Mouse (Mus musculus): ENCODE results near the gene Kctd8. TPM values are rescaled to one million over a fixed set of nuclear protein-coding genes. Genes with fewer than 3 reads are reported as not detected.
"Not testable (repeated sequence)": the region's sequence is repeated elsewhere in the genome, so short reads cannot be mapped to it uniquely, and the experiment has no call there.

The Kctd8 gene
- polyA plus RNA-seq, 1 experiment from 2014 or later = 3.2 TPM

DNA sequence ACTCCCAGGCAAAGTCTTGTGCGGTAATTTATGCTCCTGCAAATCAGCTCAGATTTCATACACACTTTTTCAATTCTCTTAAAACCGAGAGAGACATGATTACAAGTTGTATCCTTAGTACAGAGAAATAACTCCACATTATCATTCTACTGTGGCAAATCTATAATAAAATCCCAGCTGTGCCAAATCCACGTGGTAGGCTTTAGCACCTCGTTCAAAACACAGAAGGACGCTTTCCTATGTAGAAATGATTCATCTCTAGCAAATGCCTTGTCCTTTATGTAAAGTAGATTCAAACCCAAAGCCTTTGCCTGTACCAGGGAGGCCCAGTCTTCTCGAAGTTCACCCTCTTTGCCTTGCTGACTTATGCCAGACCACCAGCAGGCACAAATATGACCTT lies 57.1 kb downstream of the Kctd8 start:
- 74% methylated on average over 6 of the region's 6 CpGs for WGBS
- no peaks in the 10 kb centered on the region for H3K4me1 ChIP-seq
- no peak for ATAC-seq (ENCODE audit: insufficient read depth, low FRiP score, low read depth)
- no peak overlapping the region for H3K4me3 ChIP-seq (replicated peaks)
- H3K4me2 ChIP-seq = no peak overlapping the region
- H3K9ac ChIP-seq = no peak overlapping the region
- H3K36me3 ChIP-seq = no peaks in the 10 kb centered on the region
- no peaks in the 10 kb centered on the region for H3K27me3 ChIP-seq (replicated peaks)
- H3K9me3 ChIP-seq = no peaks in the 10 kb centered on the region
- H3K27ac ChIP-seq = no peak overlapping the region

DNA sequence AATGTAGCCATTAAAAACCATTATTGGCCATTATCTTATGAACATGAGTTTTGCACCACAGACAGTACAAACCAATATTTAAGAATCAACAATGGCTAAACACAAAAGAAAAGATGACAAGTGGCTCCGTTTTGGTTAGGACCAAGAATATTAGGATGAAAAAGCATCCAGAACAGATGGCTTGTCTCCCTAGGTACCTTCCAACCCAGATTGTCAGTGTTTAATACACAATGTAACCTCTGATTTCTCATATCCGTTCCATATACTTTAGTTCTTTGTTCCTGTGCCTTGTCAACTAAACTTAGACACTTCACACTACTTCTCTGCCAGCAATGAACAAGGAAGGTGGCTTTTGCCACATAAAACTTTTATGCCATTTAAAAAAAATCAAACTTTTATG lies 89.1 kb downstream of the Kctd8 start:
- 66% methylated on average over 2 of the region's 2 CpGs for WGBS
- no peak overlapping the region for H3K9ac ChIP-seq
- no peak for ATAC-seq (ENCODE audit: insufficient read depth, low FRiP score, low read depth)
- H3K27ac ChIP-seq = no peak overlapping the region
- no peak overlapping the region for H3K4me3 ChIP-seq (replicated peaks)
- no peak overlapping the region for H3K4me2 ChIP-seq
- H3K36me3 ChIP-seq = no peaks in the 10 kb centered on the region
- no peaks in the 10 kb centered on the region for H3K4me1 ChIP-seq
- H3K27me3 ChIP-seq (replicated peaks) = no peaks in the 10 kb centered on the region
- H3K9me3 ChIP-seq = no peaks in the 10 kb centered on the region

DNA sequence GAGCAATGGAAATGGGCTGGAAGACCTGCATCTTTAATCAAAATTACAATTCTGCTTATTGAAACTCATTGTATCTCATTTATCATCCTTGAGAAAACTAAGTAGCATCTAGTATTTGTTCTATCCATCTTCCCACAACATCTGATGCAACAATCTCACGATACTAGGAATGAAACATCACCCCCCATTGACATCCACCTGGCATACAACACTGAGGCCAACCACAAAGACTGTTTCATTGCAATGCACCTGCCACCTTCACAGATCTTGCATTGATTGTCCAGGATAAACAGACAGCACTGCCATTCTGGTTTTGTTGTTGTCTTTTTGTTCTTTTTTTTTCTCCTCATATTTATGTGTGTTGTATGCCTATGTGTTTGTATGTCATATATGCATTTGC lies 99.5 kb downstream of the Kctd8 start:
- Histone ChIP-seq H3K4me1 (no peaks in the 10 kb centered on the region), H3K9ac (no peak overlapping the region), H3K36me3 (no peaks in the 10 kb centered on the region), H3K27me3 (replicated peaks) (no peaks in the 10 kb centered on the region), H3K27ac (no peak overlapping the region), H3K4me2 (no peak overlapping the region), H3K4me3 (replicated peaks) (no peak overlapping the region), H3K9me3 (no peaks in the 10 kb centered on the region)
- no peak for ATAC-seq (ENCODE audit: insufficient read depth, low FRiP score, low read depth)
- 74% methylated on average over 1 of the region's 1 CpGs for WGBS

- H3K4me1 ChIP-seq = no peaks in the 10 kb centered on the region
- WGBS = 66% methylated on average over 4 of the region's 4 CpGs
- H3K4me3 ChIP-seq (replicated peaks) = no peak overlapping the region
- no peaks in the 10 kb centered on the region for H3K9me3 ChIP-seq
- H3K27me3 ChIP-seq (replicated peaks) = no peaks in the 10 kb centered on the region
- ATAC-seq (ENCODE audit: insufficient read depth, low FRiP score, low read depth) = no peak
- H3K36me3 ChIP-seq = no peaks in the 10 kb centered on the region
- no peak overlapping the region for H3K9ac ChIP-seq
- H3K27ac ChIP-seq = no peak overlapping the region
- H3K4me2 ChIP-seq = no peak overlapping the region
These were observed 107.9 kb downstream of the Kctd8 start for GRCm38 (mm10) chr5:69233560-69233959.

DNA sequence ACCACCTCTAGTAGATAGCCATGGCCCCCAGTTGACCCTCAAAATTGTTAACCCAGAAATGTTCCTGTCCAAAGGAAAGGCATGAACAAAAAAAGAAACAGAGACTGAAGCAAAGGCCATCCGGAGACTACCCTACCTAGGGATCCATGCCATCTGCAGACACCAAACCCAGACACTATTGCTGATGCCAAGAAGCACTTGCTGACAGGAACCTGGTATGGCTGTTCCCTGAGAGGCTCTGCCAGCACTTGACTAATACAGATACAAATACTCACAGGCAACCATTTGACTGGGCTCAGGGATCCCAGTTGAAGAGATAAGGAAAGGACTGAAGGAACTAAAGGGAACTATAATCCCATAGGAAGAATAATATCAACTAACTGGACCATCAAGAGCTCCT lies 109.8 kb downstream of the Kctd8 start:
- not testable (repeated sequence) for H3K27ac ChIP-seq; H3K4me1 ChIP-seq; H3K4me3 ChIP-seq (replicated peaks); H3K9me3 ChIP-seq; H3K36me3 ChIP-seq; H3K27me3 ChIP-seq (replicated peaks); ATAC-seq (ENCODE audit: insufficient read depth, low FRiP score, low read depth); H3K4me2 ChIP-seq; H3K9ac ChIP-seq
- WGBS = 80% methylated on average over 1 of the region's 1 CpGs

- Histone ChIP-seq H3K27ac (no peak overlapping the region), H3K27me3 (replicated peaks) (no peaks in the 10 kb centered on the region), H3K36me3 (no peaks in the 10 kb centered on the region), H3K4me3 (replicated peaks) (no peak overlapping the region), H3K4me1 (no peaks in the 10 kb centered on the region), H3K9ac (no peak overlapping the region), H3K4me2 (no peak overlapping the region), H3K9me3 (no peaks in the 10 kb centered on the region)
- ATAC-seq (ENCODE audit: insufficient read depth, low FRiP score, low read depth) = no peak
- WGBS = 62% methylated on average over 2 of the region's 2 CpGs
These were observed 114.3 kb downstream of the Kctd8 start for GRCm38 (mm10) chr5:69227147-69227546.

- Histone ChIP-seq H3K4me1 (no peaks in the 10 kb centered on the region), H3K9ac (no peak overlapping the region), H3K36me3 (no peaks in the 10 kb centered on the region), H3K4me3 (replicated peaks) (no peak overlapping the region), H3K27ac (no peak overlapping the region), H3K9me3 (no peaks in the 10 kb centered on the region), H3K4me2 (no peak overlapping the region), H3K27me3 (replicated peaks) (no peaks in the 10 kb centered on the region)
- ATAC-seq (ENCODE audit: insufficient read depth, low FRiP score, low read depth) = no peak
- WGBS = 77% methylated on average over 1 of the region's 1 CpGs
These were observed 118.9 kb downstream of the Kctd8 start for GRCm38 (mm10) chr5:69222608-69223007.

- ATAC-seq (ENCODE audit: insufficient read depth, low FRiP score, low read depth) = no peak
- no peaks in the 10 kb centered on the region for H3K4me1 ChIP-seq
- H3K9ac ChIP-seq = no peak overlapping the region
- H3K36me3 ChIP-seq = no peaks in the 10 kb centered on the region
- H3K27ac ChIP-seq = no peak overlapping the region
- H3K4me2 ChIP-seq = no peak overlapping the region
- no peak overlapping the region for H3K4me3 ChIP-seq (replicated peaks)
- no peaks in the 10 kb centered on the region for H3K27me3 ChIP-seq (replicated peaks)
- no peaks in the 10 kb centered on the region for H3K9me3 ChIP-seq
- WGBS = 86% methylated on average over 3 of the region's 3 CpGs
These were observed 126.3 kb downstream of the Kctd8 start for GRCm38 (mm10) chr5:69215216-69215615.

DNA sequence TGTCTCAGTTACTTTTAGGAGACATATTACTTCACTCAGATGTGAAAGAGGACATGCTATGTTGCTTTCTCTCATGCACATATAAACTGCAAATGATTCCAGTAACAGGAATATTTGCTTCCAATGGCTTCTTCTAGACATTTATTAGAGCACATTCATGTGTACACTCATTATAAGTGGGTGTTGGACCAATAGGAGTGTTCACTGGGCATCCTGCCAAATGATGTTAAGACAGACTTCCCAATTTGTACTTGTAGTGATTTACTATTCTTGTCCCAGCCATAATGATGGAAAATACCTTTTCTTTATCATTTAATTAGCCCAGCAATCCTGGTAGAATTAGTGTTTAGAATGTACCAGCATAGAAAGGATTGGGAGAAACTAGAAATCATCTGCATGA lies 132.1 kb downstream of the Kctd8 start:
- Histone ChIP-seq H3K27ac (no peak overlapping the region), H3K4me3 (replicated peaks) (no peak overlapping the region), H3K4me2 (no peak overlapping the region), H3K4me1 (no peaks in the 10 kb centered on the region), H3K9ac (no peak overlapping the region), H3K27me3 (replicated peaks) (no peaks in the 10 kb centered on the region), H3K36me3 (no peaks in the 10 kb centered on the region), H3K9me3 (no peaks in the 10 kb centered on the region)
- ATAC-seq (ENCODE audit: insufficient read depth, low FRiP score, low read depth) = no peak

DNA sequence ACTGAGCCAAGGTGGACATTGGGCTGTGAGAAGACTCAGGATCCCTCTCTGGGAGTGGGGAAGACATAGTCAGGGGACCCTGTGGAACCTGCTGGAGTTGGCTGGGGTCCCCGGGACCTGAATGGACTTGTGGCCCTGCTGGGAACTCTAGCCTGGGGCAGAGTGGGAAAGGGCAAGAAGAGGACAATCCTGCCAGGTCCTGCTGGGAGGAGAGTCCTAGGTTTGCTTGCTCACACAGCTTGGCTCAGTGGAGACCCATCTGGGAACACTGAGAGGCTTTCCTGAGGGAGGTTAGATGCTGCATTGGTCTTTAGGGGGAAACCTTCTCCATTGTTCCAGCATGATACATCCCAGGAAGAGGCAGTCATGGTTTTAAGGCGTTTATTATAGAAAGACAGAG lies 133.8 kb downstream of the Kctd8 start:
- no peak overlapping the region for H3K9ac ChIP-seq
- H3K4me2 ChIP-seq = no peak overlapping the region
- H3K4me3 ChIP-seq (replicated peaks) = no peak overlapping the region
- H3K36me3 ChIP-seq = no peaks in the 10 kb centered on the region
- H3K9me3 ChIP-seq = no peaks in the 10 kb centered on the region
- no peak overlapping the region for H3K27ac ChIP-seq
- no peaks in the 10 kb centered on the region for H3K27me3 ChIP-seq (replicated peaks)
- 65% methylated on average over 2 of the region's 2 CpGs for WGBS
- no peak for ATAC-seq (ENCODE audit: insufficient read depth, low FRiP score, low read depth)
- H3K4me1 ChIP-seq = no peaks in the 10 kb centered on the region

GRCm38 (mm10) chr5:69159897-69160509 lies 181.5 kb downstream of the Kctd8 start:
- WGBS = 72% methylated on average over 4 of the region's 4 CpGs

GRCm38 (mm10) chr5:69156489-69156888 lies 185.0 kb downstream of the Kctd8 start:
- H3K36me3 ChIP-seq = no peaks in the 10 kb centered on the region
- no peaks in the 10 kb centered on the region for H3K4me1 ChIP-seq
- H3K27me3 ChIP-seq (replicated peaks) = no peaks in the 10 kb centered on the region
- H3K4me2 ChIP-seq = no peak overlapping the region
- H3K9me3 ChIP-seq = no peaks in the 10 kb centered on the region
- H3K9ac ChIP-seq = no peak overlapping the region
- no peak for ATAC-seq (ENCODE audit: insufficient read depth, low FRiP score, low read depth)
- H3K4me3 ChIP-seq (replicated peaks) = no peak overlapping the region
- WGBS = 69% methylated on average over 3 of the region's 3 CpGs
- no peak overlapping the region for H3K27ac ChIP-seq

More at GRCm38 (mm10) chr5:69159897-69160509, 181.5 kb downstream of the Kctd8 start:
- Histone ChIP-seq H3K4me3 (replicated peaks) (no peak overlapping the region), H3K36me3 (no peaks in the 10 kb centered on the region), H3K9ac (no peak overlapping the region), H3K9me3 (no peaks in the 10 kb centered on the region), H3K27ac (no peak overlapping the region), H3K4me1 (no peaks in the 10 kb centered on the region), H3K27me3 (replicated peaks) (no peaks in the 10 kb centered on the region), H3K4me2 (no peak overlapping the region)
- ATAC-seq (ENCODE audit: insufficient read depth, low FRiP score, low read depth) = no peak

- Histone ChIP-seq H3K9ac (no peak overlapping the region), H3K4me1 (no peaks in the 10 kb centered on the region), H3K9me3 (no peaks in the 10 kb centered on the region), H3K4me2 (no peak overlapping the region), H3K27ac (no peak overlapping the region), H3K27me3 (replicated peaks) (no peaks in the 10 kb centered on the region), H3K36me3 (no peaks in the 10 kb centered on the region), H3K4me3 (replicated peaks) (no peak overlapping the region)
- ATAC-seq (ENCODE audit: insufficient read depth, low FRiP score, low read depth) = no peak
- WGBS = 80% methylated on average over 2 of the region's 2 CpGs
These were observed 195.7 kb downstream of the Kctd8 start for GRCm38 (mm10) chr5:69145827-69146226.

All from stomach, embryonic 15.5 days (tissue).